Mouse (Mus musculus) testis, adult 2 months (tissue): ENCODE measurements at regions not wholly inside any gene's neighbourhood (a gene's known extent, or its start where the extent isn't known, plus 50 kb on each side); places are given as distances from the start of the nearest gene placed in this dataset.

Experiments
- H3K27ac ChIP-seq: fragments of 200-500 bp; 2 replicates; pipeline ENCODE4 v1.5.1; 2012; ENCODE audit warnings: low read depth, low read length; ENCODE audit not compliant: control insufficient read depth, insufficient read depth
- H3K27me3 ChIP-seq: fragments of 200-500 bp; 2 replicates; pipeline ENCODE4 v1.6.1; 2012; ENCODE audit warnings: mild to moderate bottlenecking, low read length, moderate library complexity; ENCODE audit not compliant: control insufficient read depth, insufficient read depth
- H3K36me3 ChIP-seq: fragments of 200-500 bp; 2 replicates; pipeline ENCODE4 v1.6.1; 2012; ENCODE audit warnings: mild to moderate bottlenecking, low read length; ENCODE audit not compliant: control insufficient read depth, insufficient read depth
- H3K4me1 ChIP-seq: fragments of 200-500 bp; 2 replicates; pipeline ENCODE4 v1.6.1; 2012; ENCODE audit warnings: low read length; ENCODE audit not compliant: control insufficient read depth, insufficient read depth
- H3K4me3 ChIP-seq: fragments of 200-500 bp; 2 replicates; pipeline ENCODE4 v1.5.1; 2012; ENCODE audit warnings: low read depth, mild to moderate bottlenecking, low read length, moderate library complexity, mixed read lengths; ENCODE audit not compliant: control insufficient read depth
- CTCF ChIP-seq: fragments of 200-500 bp; IDR thresholded peaks from 2 replicates; pipeline ENCODE4 v1.5.1; 2012; ENCODE audit warnings: low read depth, mild to moderate bottlenecking, inconsistent platforms, low read length, moderate library complexity; ENCODE audit not compliant: control insufficient read depth, insufficient read depth, insufficient replicate concordance
- POLR2A ChIP-seq: fragments of 200-500 bp; IDR thresholded peaks from 2 replicates; pipeline ENCODE4 v1.6.1; 2012; ENCODE audit warnings: low read depth, mild to moderate bottlenecking, inconsistent platforms, low read length, moderate library complexity; ENCODE audit not compliant: control insufficient read depth

DNA sequence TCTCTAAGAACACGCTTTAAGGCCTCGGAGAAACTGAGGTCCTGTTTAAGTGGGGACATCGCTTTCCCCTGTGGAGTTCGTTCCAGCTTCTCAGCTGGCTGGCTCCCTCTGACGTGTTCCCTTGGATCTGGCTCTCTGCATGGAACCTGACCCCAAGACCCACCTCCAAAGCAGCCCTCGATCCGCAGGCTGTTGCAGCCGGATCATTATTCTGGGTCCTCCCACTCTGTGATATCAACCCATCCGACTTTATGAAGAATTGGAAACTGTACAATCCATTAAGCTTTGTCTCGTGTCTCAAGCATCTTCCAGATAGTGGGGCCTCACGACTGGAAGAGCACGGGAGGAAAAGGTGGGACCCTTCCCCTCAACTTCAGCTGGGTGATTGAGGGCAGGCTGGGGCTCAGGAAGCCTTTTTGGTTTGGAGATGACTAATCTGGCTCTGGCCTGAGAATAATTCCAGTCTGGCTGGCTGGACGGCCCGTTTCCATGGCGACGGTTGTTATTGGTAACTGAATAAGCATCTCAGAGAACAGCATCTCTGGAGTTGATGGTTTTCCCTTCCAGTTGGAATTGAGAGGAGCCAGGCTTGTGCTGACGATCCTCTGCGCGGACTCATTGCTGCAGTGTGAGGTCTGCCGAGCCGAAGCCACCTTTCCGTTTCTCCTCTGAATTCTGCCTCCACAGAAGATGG is 50.4 kb upstream of the Tox2 start:
- no peak overlapping the region for H3K4me3 ChIP-seq
- H3K36me3 ChIP-seq: no peaks in the 10 kb centered on the region
- no peak overlapping the region for H3K27ac ChIP-seq
- no peak for TF ChIP-seq POLR2A
- TF ChIP-seq CTCF: no peak
- H3K27me3 ChIP-seq: no peaks in the 10 kb centered on the region
- H3K4me1 ChIP-seq: no peaks in the 10 kb centered on the region; the same call in 1 of the 2 replicates
